Comparison of ENCODE assay signal across 8 mouse cellular contexts in genomic region chr17:29237267-29237771, GRCm38 (mm10). TPM values are rescaled to one million over a fixed set of nuclear protein-coding genes. Genes with fewer than 3 reads are reported as not detected.
DNase-seq lines count a peak whose midpoint lies in the region; ATAC-seq and TF ChIP-seq lines count a peak whose summit lies in the region.

No protein-coding gene starts in this region.

- ATAC-seq in liver, embryonic 15.5 days (ENCODE audit: insufficient read depth), result no peak
- ATAC-seq in erythroid progenitor cell, adult 5-6 weeks (replicated peaks; ENCODE audit: low FRiP score, poor library complexity, severe bottlenecking), result no peak

- H3K4me1 ChIP-seq in heart, adult 2 months (ENCODE audit: control insufficient read depth, insufficient read depth, low read length), result no peaks in the 10 kb centered on the region
- peaks cover 8% of the 10 kb centered on the region for H3K4me1 ChIP-seq in thymus, adult 2 months (replicated peaks; ENCODE audit: control insufficient read depth, insufficient read depth, low read length)
- H3K4me1 ChIP-seq in liver, embryonic 15.5 days (replicated peaks), result peaks cover 2% of the 10 kb centered on the region; the same call in 1 of the 2 replicates

- peak overlapping the region; percentile 43 for H3K4me3 ChIP-seq in heart, adult 2 months
- peak overlapping the region; percentile 22 for H3K4me3 ChIP-seq in thymus, adult 2 months (ENCODE audit: control insufficient read depth, insufficient read depth, low read length)
- peak overlapping the region; percentile 46 for H3K4me3 ChIP-seq in liver, embryonic 15.5 days (replicated peaks)

- TF ChIP-seq POLR2A in heart, adult 2 months (IDR thresholded peaks at IDR 0.05; ENCODE audit: insufficient read depth, low read depth, low read length), result no peak
- no peak for TF ChIP-seq POLR2A in thymus, adult 2 months (IDR thresholded peaks at IDR 0.05; ENCODE audit: control insufficient read depth, extremely low read depth, insufficient read depth, low read length, poor library complexity)

- H3K9ac ChIP-seq in heart, adult 2 months (ENCODE audit: low read depth, low read length), result peak overlapping the region; percentile 43
- no peak overlapping the region for H3K9ac ChIP-seq in liver, embryonic 15.5 days

- H3K4me2 ChIP-seq in liver, embryonic 15.5 days, result peak overlapping the region; percentile 73

- H3K79me2 ChIP-seq in heart, adult 2 months (replicated peaks; ENCODE audit: control insufficient read depth, insufficient read depth, low read length), result no peaks in the 10 kb centered on the region

- no peak for TF ChIP-seq EP300 in heart, adult 2 months (IDR thresholded peaks at IDR 0.05; ENCODE audit: insufficient read depth, low read depth, low read length)

- peaks cover 3% of the 10 kb centered on the region; the same call in 1 of the 2 replicates for H3K27me3 ChIP-seq in heart, adult 2 months (ENCODE audit: control insufficient read depth, insufficient read depth, low read length)
- peaks cover 24% of the 10 kb centered on the region for H3K27me3 ChIP-seq in thymus, adult 2 months (ENCODE audit: control insufficient read depth, insufficient read depth, low read length)
- peaks cover 80% of the 10 kb centered on the region for H3K27me3 ChIP-seq in liver, embryonic 15.5 days

- H3K9me3 ChIP-seq in liver, embryonic 15.5 days (replicated peaks), result no peaks in the 10 kb centered on the region

- intact Hi-C loops in heart, adult 2 months (cut with DNase I), result no loop called here

- no peak overlapping the region for H3K27ac ChIP-seq in heart, adult 2 months
- no peak overlapping the region for H3K27ac ChIP-seq in thymus, adult 2 months (ENCODE audit: control insufficient read depth, insufficient read depth, low read length)
- no peak overlapping the region for H3K27ac ChIP-seq in liver, embryonic 15.5 days (replicated peaks)

- H3K36me3 ChIP-seq in heart, adult 2 months (ENCODE audit: control insufficient read depth, insufficient read depth, low read length), result no peaks in the 10 kb centered on the region
- H3K36me3 ChIP-seq in thymus, adult 2 months (ENCODE audit: control insufficient read depth, insufficient read depth, low read length), result no peaks in the 10 kb centered on the region
- H3K36me3 ChIP-seq in liver, embryonic 15.5 days (replicated peaks), result no peaks in the 10 kb centered on the region

- no peak for TF ChIP-seq CTCF in heart, adult 2 months (IDR thresholded peaks at IDR 0.05)
- peak; percentile 9; the same call in 1 of the 2 replicates for TF ChIP-seq CTCF in thymus, adult 2 months (IDR thresholded peaks at IDR 0.05; ENCODE audit: borderline replicate concordance, control insufficient read depth, extremely low read depth, insufficient read depth, low read length, poor library complexity)

- no peak for DNase-seq in heart, adult 2 months
- no peak for DNase-seq in heart, adult 11 months
- DNase-seq in thymus, adult 2 months, result no peak
- no peak for DNase-seq in thymus, postnatal 14 days
- DNase-seq in urinary bladder, adult 18-20 months (ENCODE audit: low spot score in 2 of 2), result no peak
- DNase-seq in cerebellum, adult 18-20 months, result no peak

- WGBS in heart, adult 2 months, result 8% methylated on average over 31 of the region's 32 CpGs
- 4% methylated on average over 32 of the region's 32 CpGs for WGBS in thymus, adult 2 months
- 1% methylated on average over 31 of the region's 32 CpGs for WGBS in liver, embryonic 15.5 days (ENCODE audit: insufficient replicate concordance)

RNA-seq across cellular contexts. Expression of gene Cpne5, which starts 0.6 kb away (rescaled TPM):
- total RNA-seq in heart, adult 2 months (2021), result 1 to 10 TPM; 4.4 to 5.2 TPM
- polyA plus RNA-seq in heart, adult 2 months (2012; rRNA removed), result 10.7 and 11.2 TPM in 2 replicates
- polyA plus RNA-seq in thymus, adult 2 months (2012; rRNA removed), result 4.6 and 5.0 TPM in 2 replicates
- 0.05 and 0.12 TPM in 2 replicates for polyA plus RNA-seq in liver, embryonic 15.5 days (2015; fragmentation: Nextera tagmentation; extraction: Ambion mirVana)
- not detected in 2 replicates for total RNA-seq in erythroid progenitor cell, adult 5-6 weeks (2015; ENCODE audit: low replicate concordance)
- total RNA-seq in erythroid progenitor cell, adult 5-6 weeks (2017; ENCODE audit: low replicate concordance), result 0.13 TPM in 1 of 2 replicates, not detected in the other

RNA-seq across cellular contexts. Expression of gene Ppil1, which starts 26.7 kb away (rescaled TPM):
- total RNA-seq in heart, adult 2 months (2021), result 10 to 100 TPM; 28.4 to 31.1 TPM
- 33.2 and 41.7 TPM in 2 replicates for polyA plus RNA-seq in heart, adult 2 months (2012; rRNA removed)
- 57.1 and 65.9 TPM in 2 replicates for polyA plus RNA-seq in thymus, adult 2 months (2012; rRNA removed)
- polyA plus RNA-seq in liver, embryonic 15.5 days (2015; fragmentation: Nextera tagmentation; extraction: Ambion mirVana), result 86.2 and 92.9 TPM in 2 replicates
- 43.6 TPM in 2 replicates for total RNA-seq in erythroid progenitor cell, adult 5-6 weeks (2015; ENCODE audit: low replicate concordance)
- total RNA-seq in erythroid progenitor cell, adult 5-6 weeks (2017; ENCODE audit: low replicate concordance), result 13.3 and 27.9 TPM in 2 replicates

RNA-seq across cellular contexts. Expression of gene BC004004, which starts 31.3 kb away (rescaled TPM):
- 100 to 1,000 TPM; 264 to 318 TPM for total RNA-seq in heart, adult 2 months (2021)
- polyA plus RNA-seq in heart, adult 2 months (2012; rRNA removed), result 184 and 264 TPM in 2 replicates
- polyA plus RNA-seq in thymus, adult 2 months (2012; rRNA removed), result 46.0 and 61.3 TPM in 2 replicates
- polyA plus RNA-seq in liver, embryonic 15.5 days (2015; fragmentation: Nextera tagmentation; extraction: Ambion mirVana), result 62.7 and 69.9 TPM in 2 replicates
- total RNA-seq in erythroid progenitor cell, adult 5-6 weeks (2015; ENCODE audit: low replicate concordance), result 24.7 and 32.8 TPM in 2 replicates
- 29.2 and 38.0 TPM in 2 replicates for total RNA-seq in erythroid progenitor cell, adult 5-6 weeks (2017; ENCODE audit: low replicate concordance)
